Mouse (Mus musculus): ENCODE data around the gene Leng1. TPM values are rescaled to one million over a fixed set of nuclear protein-coding genes. Genes with fewer than 3 reads are reported as not detected.

The Leng1 gene
- polyA plus RNA-seq, 1 experiment from 2014 or later = 10.1 TPM

DNA sequence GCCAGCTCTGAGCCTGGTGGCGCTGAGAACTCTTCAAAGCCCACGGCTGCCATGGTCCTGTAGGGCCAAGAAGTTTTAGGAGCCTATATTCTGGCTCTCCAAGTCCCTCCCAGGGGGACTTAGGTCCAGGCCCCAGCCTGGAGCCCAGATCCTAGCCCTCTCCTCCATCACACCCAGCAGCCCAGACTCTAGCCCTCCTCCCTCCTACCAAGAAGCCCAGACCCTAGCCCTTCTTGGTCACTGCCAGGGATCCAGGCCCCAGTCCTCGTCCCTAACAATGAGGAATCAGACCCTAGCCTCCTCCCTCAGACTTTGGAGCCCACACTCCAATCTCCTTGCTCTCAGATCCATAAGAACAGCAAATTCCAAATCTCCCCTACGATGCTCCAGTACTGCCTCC, 36.6 kb downstream of the Leng1 start:
- no peak for TF ChIP-seq CTCF (IDR thresholded peaks at IDR 0.05; ENCODE audit: low read depth)
- Histone ChIP-seq H3K4me3 (ENCODE audit: low read depth, low read length) (peak overlapping the region; percentile 53), H3K9me3 (ENCODE audit: control insufficient read depth) (no peaks in the 10 kb centered on the region), H3K4me1 (replicated peaks; ENCODE audit: control insufficient read depth, insufficient read depth, low read length) (peaks cover 7% of the 10 kb centered on the region), H3K36me3 (ENCODE audit: control insufficient read depth, insufficient read depth) (peaks cover 24% of the 10 kb centered on the region), H3K27ac (ENCODE audit: low read depth, low read length) (no peak overlapping the region), H3K4me2 (replicated peaks; ENCODE audit: low read depth) (peak overlapping the region; percentile 75), H3K27me3 (replicated peaks; ENCODE audit: control insufficient read depth, insufficient read depth, low read length) (no peaks in the 10 kb centered on the region), H3K9ac (ENCODE audit: low read depth, low read length) (peak overlapping the region; percentile 73)
- 31% methylated on average over 4 of the region's 4 CpGs for WGBS
- ATAC-seq = no peak

DNA sequence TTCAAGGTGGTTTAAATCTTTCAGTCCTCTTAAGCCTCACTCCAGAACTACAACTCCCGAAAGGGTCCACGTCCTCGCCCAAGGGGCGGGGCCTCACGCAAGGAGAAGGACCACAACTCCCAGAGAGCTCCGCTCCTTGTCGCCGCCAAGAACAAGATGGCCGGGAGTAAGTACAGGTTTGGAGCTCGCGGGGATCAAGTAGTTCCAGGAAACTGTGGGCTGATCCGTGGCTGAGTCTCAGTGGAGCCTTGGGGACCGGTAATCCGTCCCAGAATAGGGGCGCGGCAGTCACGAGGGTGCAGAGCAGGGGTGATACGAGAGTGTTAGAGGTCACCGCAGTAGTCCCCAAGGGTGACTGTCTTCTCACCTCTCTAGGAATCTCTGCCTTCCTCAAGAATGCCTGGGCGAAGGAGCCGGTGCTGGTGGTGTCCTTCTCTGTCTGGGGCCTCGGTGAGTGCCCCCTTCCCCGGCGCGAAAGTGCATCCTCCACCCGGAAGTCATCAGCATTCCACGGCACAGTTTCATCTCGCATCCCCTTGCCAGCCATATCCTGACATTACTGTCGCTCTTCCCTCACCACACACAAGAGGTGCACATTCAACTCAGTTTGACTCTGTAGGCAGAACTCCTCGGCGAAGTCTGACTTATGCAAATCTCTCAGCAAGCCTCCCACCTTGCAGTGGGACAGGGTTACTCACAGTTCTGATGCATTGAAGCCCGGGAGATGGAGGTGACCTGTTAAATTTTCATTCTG, 48.2 kb downstream of the Leng1 start, which contains the start of gene Ndufa3:
TSS of gene Ndufa3 (plus strand) at position 132 of the 754 bp plus-strand sequence.
- Histone ChIP-seq H3K4me3 (ENCODE audit: low read depth, low read length) (peak within 1 kb of the TSS; percentile 85), H3K9ac (ENCODE audit: low read depth, low read length) (peak within 1 kb of the TSS; percentile 83), H3K27me3 (replicated peaks; ENCODE audit: control insufficient read depth, insufficient read depth, low read length) (no peaks in the 10 kb centered on the region), H3K4me1 (replicated peaks; ENCODE audit: control insufficient read depth, insufficient read depth, low read length) (no peaks in the 10 kb centered on the region), H3K36me3 (ENCODE audit: control insufficient read depth, insufficient read depth) (peaks cover 26% of the 10 kb centered on the region), H3K9me3 (ENCODE audit: control insufficient read depth) (no peaks in the 10 kb centered on the region), H3K27ac (ENCODE audit: low read depth, low read length) (peak within 1 kb of the TSS; percentile 82), H3K4me2 (replicated peaks; ENCODE audit: low read depth) (peak within 1 kb of the TSS; percentile 71)
- under 1% methylated on average over 32 of the region's 32 CpGs for WGBS
- no peak for TF ChIP-seq CTCF (IDR thresholded peaks at IDR 0.05; ENCODE audit: low read depth)
- peak; percentile 98 for ATAC-seq

DNA sequence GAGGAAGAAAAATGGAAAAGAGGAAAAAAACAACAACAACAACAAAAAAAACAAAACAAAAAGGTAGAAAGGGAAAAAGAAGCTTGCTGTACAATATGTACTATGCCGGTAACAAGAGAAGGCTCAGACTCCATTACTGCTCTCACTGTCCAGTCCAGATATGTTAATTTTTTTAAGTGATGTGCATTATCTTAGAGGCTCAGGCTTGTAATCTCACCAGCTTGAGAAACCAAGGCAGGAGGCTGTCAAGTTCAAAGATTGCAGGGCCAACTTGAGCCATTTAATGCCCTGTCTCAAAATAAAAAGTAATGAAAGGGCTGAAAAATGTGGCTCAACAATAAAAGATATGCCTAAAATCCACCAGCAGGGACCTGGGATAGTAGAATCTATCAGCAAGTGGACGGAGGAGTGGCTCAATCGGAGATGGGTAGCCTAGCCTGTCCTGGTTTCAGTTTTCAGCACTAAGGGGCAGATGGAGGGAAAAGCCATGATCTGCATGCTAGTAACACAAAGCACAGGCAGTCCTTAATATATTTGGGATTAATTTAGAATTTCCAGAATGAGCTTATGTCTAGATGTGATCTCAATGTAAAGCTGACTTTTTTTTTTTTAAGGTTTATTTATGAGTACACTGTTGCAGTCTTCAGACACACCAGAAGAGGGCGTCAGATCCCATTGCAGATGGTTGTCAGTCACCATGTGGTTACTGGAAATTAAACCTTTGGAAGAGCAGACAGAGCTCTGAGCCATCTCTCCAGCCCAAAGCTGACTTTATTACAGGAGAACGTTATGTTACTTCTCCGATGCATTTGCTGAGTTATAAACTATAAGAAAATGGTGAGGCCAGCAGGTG, 49.0 kb downstream of the Leng1 start:
- no peaks in the 10 kb centered on the region for H3K27me3 ChIP-seq (replicated peaks; ENCODE audit: control insufficient read depth, insufficient read depth, low read length)
- no peaks in the 10 kb centered on the region for H3K9me3 ChIP-seq (ENCODE audit: control insufficient read depth)
- no peak overlapping the region for H3K9ac ChIP-seq (ENCODE audit: low read depth, low read length)
- H3K4me3 ChIP-seq (ENCODE audit: low read depth, low read length) = peak overlapping the region; percentile 85
- H3K4me2 ChIP-seq (replicated peaks; ENCODE audit: low read depth) = 0 out of 2 replicates have a peak overlapping the region, but pooled peaks have one; percentile 71
- 39% methylated on average over 6 of the region's 6 CpGs for WGBS
- peak; percentile 75 for TF ChIP-seq CTCF (IDR thresholded peaks at IDR 0.05; ENCODE audit: low read depth)
- no peak overlapping the region for H3K27ac ChIP-seq (ENCODE audit: low read depth, low read length)
- ATAC-seq = no peak; the same call in 1 of the 2 replicates
- peaks cover 20% of the 10 kb centered on the region for H3K36me3 ChIP-seq (ENCODE audit: control insufficient read depth, insufficient read depth)
- no peaks in the 10 kb centered on the region for H3K4me1 ChIP-seq (replicated peaks; ENCODE audit: control insufficient read depth, insufficient read depth, low read length)

DNA sequence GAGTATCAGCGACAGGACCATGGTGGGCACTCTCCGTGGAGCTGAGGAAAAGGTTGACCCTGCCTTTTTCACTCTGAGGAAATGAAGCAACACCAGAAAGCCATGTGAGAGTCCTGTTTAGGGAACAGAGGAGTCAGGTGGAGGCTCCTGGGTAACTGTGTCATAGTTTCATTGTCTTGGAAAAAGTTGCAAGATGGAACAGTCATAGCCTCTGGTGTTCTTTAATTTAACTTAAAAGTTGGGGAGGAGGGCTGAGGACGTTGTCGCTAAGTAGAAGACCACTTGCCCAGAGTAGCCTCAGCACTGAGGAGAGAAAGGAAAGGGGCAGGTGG, 49.6 kb downstream of the Leng1 start, which contains the start of gene Oscar:
TSS of gene Oscar (minus strand) at position 101 of the 332 bp plus-strand sequence.
- Histone ChIP-seq H3K27me3 (replicated peaks; ENCODE audit: control insufficient read depth, insufficient read depth, low read length) (no peaks in the 10 kb centered on the region), H3K4me2 (replicated peaks; ENCODE audit: low read depth) (0 out of 2 replicates have a peak within 1 kb of the TSS, but pooled peaks have one; percentile 71), H3K4me3 (ENCODE audit: low read depth, low read length) (peak within 1 kb of the TSS; percentile 85), H3K9ac (ENCODE audit: low read depth, low read length) (no peak within 1 kb of the TSS), H3K36me3 (ENCODE audit: control insufficient read depth, insufficient read depth) (peaks cover 19% of the 10 kb centered on the region), H3K4me1 (replicated peaks; ENCODE audit: control insufficient read depth, insufficient read depth, low read length) (no peaks in the 10 kb centered on the region), H3K9me3 (ENCODE audit: control insufficient read depth) (no peaks in the 10 kb centered on the region), H3K27ac (ENCODE audit: low read depth, low read length) (no peak within 1 kb of the TSS)
- no peak for TF ChIP-seq CTCF (IDR thresholded peaks at IDR 0.05; ENCODE audit: low read depth)
- 78% methylated on average over 4 of the region's 4 CpGs for WGBS
- no peak for ATAC-seq

DNA sequence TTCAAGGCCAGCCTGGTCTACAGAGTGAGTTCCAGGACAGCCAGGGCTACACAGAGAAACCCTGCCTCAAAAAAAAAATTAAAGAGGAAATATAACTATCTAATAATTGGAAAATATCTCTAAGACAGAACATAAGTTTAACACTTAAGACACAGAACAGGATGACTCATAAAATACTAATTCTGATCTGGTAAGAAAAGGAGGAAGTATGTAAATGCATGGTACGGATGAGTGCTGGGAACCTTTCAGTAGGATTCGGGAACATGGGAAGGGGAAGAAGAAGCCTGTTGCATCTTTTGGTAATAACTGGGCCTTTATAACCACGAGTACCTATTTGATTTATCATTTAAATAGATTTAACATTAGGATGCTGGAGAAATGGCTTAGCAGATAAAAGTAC, 51.6 kb downstream of the Leng1 start:
- Histone ChIP-seq H3K4me3 (ENCODE audit: low read depth, low read length) (no peak overlapping the region), H3K4me1 (replicated peaks; ENCODE audit: control insufficient read depth, insufficient read depth, low read length) (no peaks in the 10 kb centered on the region), H3K4me2 (replicated peaks; ENCODE audit: low read depth) (no peak overlapping the region), H3K36me3 (ENCODE audit: control insufficient read depth, insufficient read depth) (no peaks in the 10 kb centered on the region), H3K27me3 (replicated peaks; ENCODE audit: control insufficient read depth, insufficient read depth, low read length) (no peaks in the 10 kb centered on the region), H3K9me3 (ENCODE audit: control insufficient read depth) (no peaks in the 10 kb centered on the region), H3K9ac (ENCODE audit: low read depth, low read length) (no peak overlapping the region), H3K27ac (ENCODE audit: low read depth, low read length) (no peak overlapping the region)
- no peak for ATAC-seq
- no peak for TF ChIP-seq CTCF (IDR thresholded peaks at IDR 0.05; ENCODE audit: low read depth)
- 78% methylated on average over 3 of the region's 3 CpGs for WGBS

DNA sequence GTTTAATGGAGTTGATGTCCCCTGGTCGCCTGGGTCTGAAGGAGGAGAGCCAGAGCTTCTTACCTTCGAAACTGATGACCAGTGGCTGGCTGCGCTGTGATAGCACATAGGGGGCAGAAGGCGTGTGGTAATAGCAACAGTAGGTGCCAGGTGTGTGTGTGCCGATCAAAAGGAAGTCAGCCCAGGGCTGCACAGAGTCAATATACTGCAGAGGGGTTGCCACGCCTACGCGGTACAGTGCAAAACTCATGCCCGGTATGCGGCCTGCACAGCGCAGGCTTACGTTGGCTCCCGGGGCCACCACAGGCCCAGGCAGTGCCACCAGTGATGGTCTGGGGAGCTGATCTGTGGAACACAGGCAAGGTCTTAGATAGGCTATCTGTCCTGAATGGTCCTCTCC, 54.6 kb downstream of the Leng1 start:
- Histone ChIP-seq H3K27ac (ENCODE audit: low read depth, low read length) (no peak overlapping the region), H3K27me3 (replicated peaks; ENCODE audit: control insufficient read depth, insufficient read depth, low read length) (no peaks in the 10 kb centered on the region), H3K9me3 (ENCODE audit: control insufficient read depth) (no peaks in the 10 kb centered on the region), H3K4me2 (replicated peaks; ENCODE audit: low read depth) (no peak overlapping the region), H3K9ac (ENCODE audit: low read depth, low read length) (no peak overlapping the region), H3K4me3 (ENCODE audit: low read depth, low read length) (no peak overlapping the region), H3K36me3 (ENCODE audit: control insufficient read depth, insufficient read depth) (no peaks in the 10 kb centered on the region), H3K4me1 (replicated peaks; ENCODE audit: control insufficient read depth, insufficient read depth, low read length) (no peaks in the 10 kb centered on the region)
- WGBS = 69% methylated on average over 13 of the region's 13 CpGs
- ATAC-seq = peak; percentile 25; the same call in 1 of the 2 replicates
- no peak for TF ChIP-seq CTCF (IDR thresholded peaks at IDR 0.05; ENCODE audit: low read depth)

All from intestine, postnatal 0 days (tissue).